1 mouse cellular context compared by ENCODE assay signal in the genomic region with DNA sequence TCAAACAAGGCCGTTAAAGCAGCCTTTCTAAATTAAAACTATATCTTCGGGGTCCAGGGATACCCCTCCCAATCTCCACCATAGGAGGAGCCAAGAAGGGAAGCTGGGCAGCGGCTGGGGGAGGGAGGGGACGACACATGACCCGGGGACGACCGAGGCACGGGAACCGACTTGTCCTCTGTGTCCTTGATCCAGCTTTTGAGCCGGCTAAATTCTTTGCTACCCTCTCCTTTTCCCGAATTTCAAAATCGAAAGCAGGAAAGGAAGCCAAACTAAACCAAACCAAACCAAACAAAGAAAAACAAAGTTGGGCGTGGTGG.
A peak's percentile ranks its signal among the peaks of the same experiment; 100 is the strongest.
TF ChIP-seq lines count a peak whose summit lies in the region.

No protein-coding gene starts in this region.

TF ChIP-seq in MEL, 35 proteins besides CTCF, POLR2A, EP300 and RAD21 (continued from another document):
- TF ChIP-seq MAX (IDR thresholded peaks at IDR 0.05; ENCODE audit: low read length) (peak; percentile 15; the same call in 1 of the 2 replicates), TCF12 (IDR thresholded peaks at IDR 0.05; ENCODE audit: low read depth, low read length) (no peak; the same call in 1 of the 2 replicates), HCFC1 (IDR thresholded peaks at IDR 0.05; ENCODE audit: low read depth, low read length) (no peak), MXI1 (IDR thresholded peaks at IDR 0.05; ENCODE audit: low read depth, low read length) (no peak), GABPA (IDR thresholded peaks at IDR 0.05; ENCODE audit: low read depth, low read length) (no peak), SMC3 (IDR thresholded peaks at IDR 0.05; ENCODE audit: low read depth, low read length) (no peak), GATA1 (IDR thresholded peaks at IDR 0.05; ENCODE audit: low read depth, low read length) (no peak), MAFK (IDR thresholded peaks at IDR 0.05; ENCODE audit: borderline replicate concordance, low read depth, low read length) (no peak), USF2 (IDR thresholded peaks at IDR 0.05; ENCODE audit: borderline replicate concordance in 1 of 2, insufficient read depth in 1 of 2, low read depth in 1 of 2, low read length in 2 of 2) (no peak), RCOR1 (IDR thresholded peaks at IDR 0.05; ENCODE audit: low read depth, low read length) (no peak), UBTF (IDR thresholded peaks at IDR 0.05; ENCODE audit: borderline replicate concordance, insufficient read depth, low read depth, low read length) (0 out of 2 replicates have a peak, but pooled peaks have one; percentile 48), USF1 (IDR thresholded peaks at IDR 0.05; ENCODE audit: low read depth, low read length) (peak; percentile 77), POLR2AphosphoS5 (IDR thresholded peaks at IDR 0.05; ENCODE audit: borderline replicate concordance, low read depth, low read length) (no peak)
